Mouse (Mus musculus): ENCODE results near the gene Zfyve9.

- TF ChIP-seq POLR2A (IDR thresholded peaks at IDR 0.05; ENCODE audit: insufficient read length, low read depth) (no peak), USF1 (IDR thresholded peaks at IDR 0.05; ENCODE audit: low read depth) (no peak), MYOD1 (IDR thresholded peaks at IDR 0.05; ENCODE audit: control insufficient read depth in 1 of 3, insufficient read length in 2 of 3, low read depth in 2 of 3) (no peak), MYOG (IDR thresholded peaks at IDR 0.05; ENCODE audit: control insufficient read depth in 1 of 3, insufficient read depth in 1 of 3, insufficient read length in 2 of 3, low read depth in 2 of 3) (no peak), SRF (IDR thresholded peaks at IDR 0.05; ENCODE audit: control insufficient read depth, insufficient read length, low read depth) (no peak), E2F4 (IDR thresholded peaks at IDR 0.05; ENCODE audit: insufficient read depth) (no peak), TCF3 (IDR thresholded peaks at IDR 0.05; ENCODE audit: insufficient read length, low read depth) (no peak), CEBPB (IDR thresholded peaks at IDR 0.05; ENCODE audit: insufficient read depth, poor library complexity, severe bottlenecking) (no peak), TCF12 (IDR thresholded peaks at IDR 0.05; ENCODE audit: insufficient read depth, poor library complexity, severe bottlenecking) (no peak), MAX (IDR thresholded peaks at IDR 0.05; ENCODE audit: low read depth) (no peak)
These were observed 12.1 kb downstream of the Zfyve9 start for GRCm38 (mm10) chr4:108768527-108768926.

Data from myocyte (in vitro differentiated cells).